Mouse (Mus musculus): ENCODE results near the gene Pdik1l.

DNA sequence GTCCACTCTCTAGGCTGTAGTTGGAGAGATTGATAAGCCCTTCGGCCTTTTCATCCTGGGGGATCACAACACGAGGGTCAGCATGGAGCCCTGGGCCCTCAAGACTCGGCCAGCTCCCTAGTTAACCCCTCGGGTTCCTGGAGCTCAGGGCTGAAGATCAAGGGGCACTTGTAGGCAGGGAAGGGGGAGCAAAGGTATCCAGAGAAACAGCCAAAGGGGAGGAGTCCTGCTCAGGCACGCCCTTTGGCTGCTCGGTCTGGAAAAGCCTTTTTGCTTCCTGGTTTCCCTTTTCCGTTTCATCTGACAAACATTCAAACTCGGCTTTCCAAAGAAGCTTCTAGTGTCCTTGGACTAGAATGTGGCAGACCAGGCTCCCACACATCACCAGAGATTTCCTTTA is 57.3 kb downstream of the Pdik1l start:
- TF ChIP-seq CTCF (conservative IDR thresholded peaks at IDR 0.05 in 1 of 2, IDR thresholded peaks at IDR 0.05 in 1 of 2; ENCODE audit: low read depth in 2 of 2, low read length in 2 of 2) (no peak), RAD21 (IDR thresholded peaks at IDR 0.05; ENCODE audit: low read depth, low read length) (no peak), PAX5 (IDR thresholded peaks at IDR 0.05; ENCODE audit: low read length) (no peak)

Measured in CH12.LX (cell line).